Mouse (Mus musculus): ENCODE measurements around the gene Ttll2.
"Not testable (repeated sequence)": the region's sequence is repeated elsewhere in the genome, so short reads cannot be mapped to it uniquely, and the experiment has no call there.

Gene Ttll2

GRCm38 (mm10) chr17:7352596-7352995 is at the start of gene Ttll2:
Ttll2 (minus strand) TSS chr17:7352696.
- DNase-seq = not testable (repeated sequence)

GRCm38 (mm10) chr17:7399770-7400169 is 47.3 kb upstream of the Ttll2 start:
- not testable (repeated sequence) for DNase-seq

DNA sequence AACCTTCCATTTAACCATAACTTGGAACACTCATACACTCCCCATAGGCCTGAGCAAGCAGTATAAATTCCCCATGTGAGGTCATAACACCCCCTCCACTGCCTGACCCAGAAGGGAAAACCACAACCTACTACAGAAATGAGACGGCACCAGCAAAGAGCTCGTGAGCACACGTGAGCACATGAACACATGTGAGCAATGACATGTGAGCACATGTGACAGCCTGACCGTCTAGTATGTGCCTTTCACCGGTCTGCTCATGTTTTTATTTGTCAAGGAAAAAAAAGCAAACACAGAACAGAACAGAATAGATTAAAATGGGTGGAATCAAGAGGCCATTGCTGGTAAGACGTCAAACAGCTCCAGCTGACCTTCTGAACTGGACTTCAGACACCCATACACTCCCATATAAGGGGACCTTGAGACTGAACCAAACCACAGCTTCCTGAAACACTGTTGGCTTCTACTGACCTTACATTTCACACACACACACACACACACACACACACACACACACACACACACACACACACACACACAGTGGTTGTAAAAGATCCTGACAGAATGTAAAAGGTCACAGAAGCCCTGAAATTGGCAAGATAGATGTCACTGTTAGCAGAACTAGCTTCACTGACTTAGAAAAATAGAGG is 45.8 kb upstream of the Ttll2 start:
- not testable (repeated sequence) for DNase-seq

DNA sequence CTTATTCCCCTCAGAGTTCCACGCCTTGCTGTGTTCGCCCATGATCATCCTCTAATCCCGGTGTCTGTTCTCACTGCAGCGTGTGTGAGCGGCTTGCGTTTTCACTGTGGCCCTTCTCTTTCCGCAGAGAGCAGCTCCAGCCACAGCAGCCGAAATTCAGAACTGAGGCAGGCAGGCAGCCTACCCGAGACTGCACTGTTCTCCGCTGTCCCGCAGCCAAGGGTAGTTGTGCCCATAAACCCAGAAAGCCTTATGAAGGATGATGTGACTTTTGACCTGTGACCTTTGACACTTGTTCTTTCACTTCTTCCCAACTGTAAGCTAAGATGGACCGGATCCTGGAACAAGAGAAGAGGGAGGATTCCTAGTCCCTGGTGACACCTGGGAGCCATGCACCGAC is 44.6 kb upstream of the Ttll2 start:
- not testable (repeated sequence) for DNase-seq

- not testable (repeated sequence) for DNase-seq
These were observed 43.8 kb upstream of the Ttll2 start for GRCm38 (mm10) chr17:7396288-7396687.

DNA sequence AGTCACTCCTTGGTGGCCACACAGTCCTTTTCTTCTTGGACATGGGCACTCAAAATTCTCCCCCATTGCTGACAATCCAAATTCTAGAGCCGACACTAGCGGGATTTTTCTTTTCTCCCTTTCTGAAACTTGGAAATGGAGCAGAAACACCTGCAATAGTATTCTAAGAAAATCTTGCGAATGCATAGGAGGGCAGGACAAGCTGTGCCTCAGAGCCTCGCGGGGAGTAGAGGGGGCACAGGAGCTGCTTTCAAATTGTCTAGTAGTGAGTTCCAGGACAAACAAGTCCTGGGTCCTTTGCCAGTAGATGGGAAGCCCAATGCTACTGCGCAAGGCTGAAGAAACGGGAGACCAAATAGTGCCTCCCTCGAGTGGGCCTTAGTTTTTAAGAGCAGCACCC is 43.2 kb upstream of the Ttll2 start:
- not testable (repeated sequence) for DNase-seq

- DNase-seq = not testable (repeated sequence)
These were observed 42.6 kb upstream of the Ttll2 start for GRCm38 (mm10) chr17:7395116-7395515.

DNA sequence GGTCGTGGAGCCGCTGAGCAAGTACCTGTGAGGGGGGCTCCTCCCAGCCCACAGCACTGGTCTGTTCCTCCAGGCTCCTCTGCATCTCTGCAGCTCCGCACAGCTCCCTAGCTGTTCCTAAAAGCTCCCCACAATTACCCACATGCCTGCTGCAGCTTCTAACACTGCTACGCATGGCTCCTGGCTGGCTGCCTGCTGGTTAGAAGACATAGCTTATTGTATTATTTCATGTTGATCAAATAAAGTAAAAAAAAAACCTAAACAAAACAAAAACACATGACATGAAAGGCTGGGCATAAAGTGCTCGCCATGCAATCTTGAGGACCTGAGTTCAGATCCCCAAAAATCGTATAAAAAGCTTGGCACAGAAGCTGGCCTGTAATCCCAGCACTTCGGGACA is 37.4 kb upstream of the Ttll2 start:
- DNase-seq = not testable (repeated sequence)

- DNase-seq = not testable (repeated sequence)
These were observed 36.5 kb upstream of the Ttll2 start for GRCm38 (mm10) chr17:7388958-7389356.

- DNase-seq = not testable (repeated sequence)
These were observed 36.0 kb upstream of the Ttll2 start for GRCm38 (mm10) chr17:7388341-7388957.

- DNase-seq = peak; percentile 58
These were observed 33.5 kb upstream of the Ttll2 start for GRCm38 (mm10) chr17:7386016-7386415.

GRCm38 (mm10) chr17:7385364-7385763 is 32.9 kb upstream of the Ttll2 start, which contains the start of gene Unc93a2:
Unc93a2 (minus strand) TSS chr17:7385464.
- DNase-seq = not testable (repeated sequence)

GRCm38 (mm10) chr17:7383167-7384143 is 31.0 kb upstream of the Ttll2 start:
- DNase-seq = not testable (repeated sequence)

DNA sequence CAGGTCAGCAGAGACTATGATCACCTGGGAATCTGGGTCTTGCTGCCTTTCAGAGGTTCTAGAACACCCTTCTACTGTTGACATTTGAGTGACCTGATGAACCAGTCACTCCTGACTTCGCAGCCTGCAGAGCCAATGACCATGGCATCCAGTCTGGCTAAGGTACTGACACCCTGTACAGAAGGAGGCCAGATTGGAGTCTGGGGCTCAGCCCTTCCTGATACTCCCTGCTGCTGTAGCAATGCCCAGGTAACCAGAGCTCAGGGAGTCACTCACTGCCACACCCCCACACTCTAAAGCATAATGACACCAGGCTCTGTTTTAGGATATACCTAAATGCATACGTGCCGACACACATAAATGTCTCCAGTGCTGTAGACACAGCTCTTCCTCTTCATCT is 30.2 kb upstream of the Ttll2 start:
- DNase-seq = not testable (repeated sequence)

DNA sequence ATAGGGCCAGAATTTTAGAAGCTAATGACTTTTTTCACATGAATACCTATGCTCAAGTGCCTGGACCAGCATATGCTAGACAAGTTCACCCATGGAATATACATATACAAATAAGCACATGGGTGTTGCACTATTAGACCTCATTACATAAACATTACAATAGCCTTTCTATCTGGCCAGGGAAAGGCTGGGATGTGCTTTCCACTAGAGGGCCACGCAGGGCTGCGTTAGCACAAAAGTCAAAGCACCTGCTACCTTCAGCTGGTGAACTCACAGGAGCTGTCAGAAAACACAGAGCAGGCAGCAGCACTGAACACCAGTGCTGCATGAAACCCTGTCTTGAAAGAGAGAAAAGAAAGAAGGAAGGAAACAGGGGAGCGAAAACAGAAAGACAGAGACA is 25.4 kb upstream of the Ttll2 start:
- DNase-seq = not testable (repeated sequence)

DNA sequence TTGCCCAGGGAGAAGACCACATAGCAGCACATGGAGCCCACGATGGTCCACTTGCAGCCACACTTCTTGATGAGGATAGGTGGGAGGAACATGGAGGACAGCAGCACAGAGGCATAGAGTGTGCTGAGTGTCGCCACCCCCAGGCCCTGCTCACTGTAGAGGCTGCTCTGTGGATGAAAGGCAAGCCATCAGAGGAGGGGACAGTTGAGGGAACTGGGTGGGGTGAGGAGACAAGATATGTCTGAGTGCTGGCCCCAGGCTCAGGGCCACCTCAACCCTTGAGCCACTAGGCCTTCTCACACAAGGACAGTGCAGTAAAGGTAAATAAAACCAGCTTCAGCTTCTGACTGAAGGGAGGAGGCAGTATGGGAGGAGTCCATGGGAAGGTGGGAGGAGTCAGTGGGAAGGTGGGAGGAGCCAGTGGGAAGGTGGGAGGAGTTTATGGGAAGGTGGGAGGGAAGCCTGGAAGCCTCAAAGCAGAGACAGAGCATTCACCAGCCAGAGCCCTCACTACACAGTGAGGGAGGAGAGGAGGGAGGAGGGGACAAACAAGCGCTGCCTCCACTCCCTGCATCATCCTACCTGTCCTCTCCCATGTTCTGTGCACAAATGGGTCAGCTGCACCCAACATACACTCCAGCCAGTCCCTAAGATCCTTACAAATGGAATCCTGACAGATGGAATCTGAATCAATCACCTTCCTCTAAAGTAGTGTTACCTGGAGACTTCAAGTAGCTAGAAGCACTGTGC is 24.6 kb upstream of the Ttll2 start:
- DNase-seq = not testable (repeated sequence)

- not testable (repeated sequence) for DNase-seq
These were observed 19.4 kb upstream of the Ttll2 start, which contains the start of gene Gm49630 for GRCm38 (mm10) chr17:7371879-7372278. Gm49630 (minus strand) TSS chr17:7371979.

DNA sequence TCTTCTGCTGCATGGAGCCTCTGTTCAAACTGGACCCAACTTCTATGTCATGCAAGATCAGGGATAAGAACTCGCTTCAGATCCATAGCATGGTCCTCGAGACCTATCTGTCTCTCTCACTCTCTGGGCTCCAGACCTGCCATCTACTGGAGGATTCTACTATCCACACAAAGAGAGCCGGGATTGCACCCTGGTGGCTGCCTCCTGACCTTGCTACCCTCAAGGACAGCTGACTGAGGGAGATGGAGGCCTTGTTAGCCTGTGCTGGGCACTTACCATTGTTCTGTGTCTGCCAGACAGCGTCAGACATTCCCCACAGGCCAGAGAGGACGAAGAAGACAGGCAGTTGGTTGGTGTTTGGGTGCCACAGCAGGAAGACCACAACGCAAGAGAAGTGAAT is 16.9 kb upstream of the Ttll2 start:
- DNase-seq = not testable (repeated sequence)

- peak; percentile 79 for DNase-seq
These were observed 14.3 kb upstream of the Ttll2 start for GRCm38 (mm10) chr17:7366676-7367374.

DNA sequence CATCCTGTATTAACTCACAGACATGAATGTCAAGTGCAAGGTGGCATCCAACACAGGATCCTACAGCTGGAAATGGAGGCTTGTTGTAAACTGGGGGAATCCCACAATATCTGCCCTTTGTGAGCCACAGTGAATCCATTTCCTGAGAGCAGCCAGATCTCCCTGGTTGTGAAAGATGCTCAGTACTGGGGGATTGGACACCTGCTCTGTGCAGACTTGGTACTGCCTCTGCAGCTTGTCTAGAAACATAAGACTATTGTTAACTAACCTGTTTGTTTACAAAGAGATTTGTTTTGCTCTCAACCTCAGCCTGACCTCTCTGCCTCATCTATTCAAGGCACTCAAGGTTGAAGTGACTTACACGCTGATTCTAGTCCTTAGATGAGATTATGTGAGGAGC is 13.8 kb upstream of the Ttll2 start:
- peak; percentile 24 for DNase-seq

DNA sequence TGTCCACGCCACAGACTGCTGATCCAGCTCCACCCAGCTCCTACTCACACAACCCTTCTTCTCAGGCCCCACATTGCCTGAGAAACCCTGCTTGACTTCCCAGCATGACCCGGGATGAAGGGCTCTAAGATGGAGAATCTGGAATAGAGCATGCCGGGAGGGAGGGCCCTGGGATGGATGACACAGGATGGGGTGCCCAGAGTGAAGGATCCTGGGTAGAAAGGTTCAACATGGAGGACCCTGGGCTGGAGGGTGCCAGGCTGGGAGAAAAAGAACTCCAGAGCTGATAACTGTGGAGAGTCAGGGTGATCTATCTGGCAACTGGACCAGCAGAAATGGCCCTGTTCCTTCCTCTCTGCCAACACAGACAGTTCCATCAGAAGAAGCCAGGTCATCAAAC is 13.1 kb upstream of the Ttll2 start:
- DNase-seq = not testable (repeated sequence)

Data from retina, postnatal 1 day (tissue).